Mouse (Mus musculus) cerebellum, adult 8-10 months (tissue): ENCODE data around the gene Gm9922.

Source experiments
- DNase-seq: peaks from one replicate; pipeline ENCODE4 v3.0.0; 2022

Gm9922 gene

GRCm38 (mm10) chr14:101729237-101729971 is at the start of gene Gm9922, which contains the start of gene Lmo7:
TSS of gene Gm9922 (minus strand) at chr14:101729814.
TSS of gene Lmo7 (plus strand) at chr14:101729957.
- peak; percentile 12 for DNase-seq

- DNase-seq: no peak
Observed at GRCm38 (mm10) chr14:101778426-101778825, 48.8 kb upstream of the Gm9922 start.

GRCm38 (mm10) chr14:101777129-101777493 is 47.5 kb upstream of the Gm9922 start:
- no peak for DNase-seq

- no peak for DNase-seq
Observed at GRCm38 (mm10) chr14:101776296-101777128, 46.9 kb upstream of the Gm9922 start.

- DNase-seq: no peak
Observed at GRCm38 (mm10) chr14:101774631-101775030, 45.0 kb upstream of the Gm9922 start.

- DNase-seq: no peak
Observed at GRCm38 (mm10) chr14:101771756-101772155, 42.1 kb upstream of the Gm9922 start.

GRCm38 (mm10) chr14:101771336-101771735 is 41.7 kb upstream of the Gm9922 start:
- DNase-seq: no peak

- no peak for DNase-seq
Observed at GRCm38 (mm10) chr14:101763762-101764295, 34.2 kb upstream of the Gm9922 start.

- DNase-seq: no peak
Observed at GRCm38 (mm10) chr14:101762267-101762666, 32.7 kb upstream of the Gm9922 start.

- DNase-seq: no peak
Observed at GRCm38 (mm10) chr14:101755425-101755824, 25.8 kb upstream of the Gm9922 start.

GRCm38 (mm10) chr14:101750910-101751309 is 21.3 kb upstream of the Gm9922 start:
- no peak for DNase-seq

- no peak for DNase-seq
Observed at GRCm38 (mm10) chr14:101748436-101748835, 18.8 kb upstream of the Gm9922 start.

- DNase-seq: no peak
Observed at GRCm38 (mm10) chr14:101747811-101748210, 18.2 kb upstream of the Gm9922 start.

- no peak for DNase-seq
Observed at GRCm38 (mm10) chr14:101746635-101747034, 17.0 kb upstream of the Gm9922 start.

GRCm38 (mm10) chr14:101737501-101737900 is 7.9 kb upstream of the Gm9922 start:
- no peak for DNase-seq

- no peak for DNase-seq
Observed at GRCm38 (mm10) chr14:101733542-101734303, 4.1 kb upstream of the Gm9922 start.

GRCm38 (mm10) chr14:101729972-101730692 is 518 bp upstream of the Gm9922 start:
- no peak for DNase-seq

GRCm38 (mm10) chr14:101714414-101714813 is 15.2 kb downstream of the Gm9922 start:
- DNase-seq: no peak

- no peak for DNase-seq
Observed at GRCm38 (mm10) chr14:101707088-101707487, 22.5 kb downstream of the Gm9922 start.

- DNase-seq: no peak
Observed at GRCm38 (mm10) chr14:101704479-101704878, 25.1 kb downstream of the Gm9922 start.

- DNase-seq: no peak
Observed at GRCm38 (mm10) chr14:101688406-101688805, 41.2 kb downstream of the Gm9922 start.

- no peak for DNase-seq
Observed at GRCm38 (mm10) chr14:101687696-101688095, 41.9 kb downstream of the Gm9922 start.
